Mouse (Mus musculus) embryonic facial prominence, embryonic 11.5 days (tissue): ENCODE measurements around the gene Ryr1. TPM values are rescaled to one million over a fixed set of nuclear protein-coding genes. Genes with fewer than 3 reads are reported as not detected.
"Not testable (repeated sequence)": the region's sequence is repeated elsewhere in the genome, so short reads cannot be mapped to it uniquely, and the experiment has no call there.

ENCODE experiments used
- ATAC-seq: fragments of 200-750 bp; cut with Nextera tagmentation; replicated peaks from 2 replicates; pipeline ENCODE4 v1.8.0; 2017; ENCODE audit warnings: low read depth; ENCODE audit not compliant: insufficient number of reproducible peaks, low FRiP score, low TSS enrichment
- DNase-seq: peaks from one replicate; pipeline ENCODE4 v3.0.0-alpha.2; 2015; ENCODE audit warnings: low spot score
- H3K27ac ChIP-seq: fragments of 300-500 bp; sonication (generic); replicated peaks from 2 replicates; pipeline ENCODE4 v1.5.1; 2014; ENCODE audit warnings: mild to moderate bottlenecking, low read depth, low read length, control low read depth
- H3K27me3 ChIP-seq: fragments of 300-500 bp; sonication (generic); 2 replicates; pipeline ENCODE4 v1.6.1; 2014; ENCODE audit warnings: mild to moderate bottlenecking, low read length, moderate library complexity, mixed read lengths; ENCODE audit not compliant: control insufficient read depth, insufficient read depth
- H3K36me3 ChIP-seq: fragments of 300-500 bp; sonication (generic); replicated peaks from 2 replicates; pipeline ENCODE4 v1.6.1; 2014; ENCODE audit warnings: low read depth, mild to moderate bottlenecking, low read length, moderate library complexity, mixed read lengths; ENCODE audit not compliant: control insufficient read depth, insufficient read depth
- H3K4me1 ChIP-seq: fragments of 300-500 bp; sonication (generic); 2 replicates; pipeline ENCODE4 v1.6.1; 2014; ENCODE audit warnings: low read length, mixed read lengths; ENCODE audit not compliant: control insufficient read depth, insufficient read depth
- H3K4me2 ChIP-seq: fragments of 300-500 bp; sonication (generic); 2 replicates; pipeline ENCODE4 v1.6.1; 2014; ENCODE audit warnings: low read depth, mild to moderate bottlenecking, control low read depth, low read length, moderate library complexity
- H3K4me3 ChIP-seq: fragments of 300-500 bp; sonication (generic); 2 replicates; pipeline ENCODE4 v1.5.1; 2014; ENCODE audit warnings: low read depth, low read length, control low read depth
- H3K9ac ChIP-seq: fragments of 300-500 bp; sonication (generic); replicated peaks from 2 replicates; pipeline ENCODE4 v1.6.1; 2014; ENCODE audit warnings: mild to moderate bottlenecking, control low read depth, low read length
- H3K9me3 ChIP-seq: fragments of 300-500 bp; sonication (generic); replicated peaks from 2 replicates; pipeline ENCODE4 v1.6.1; 2016; ENCODE audit warnings: mild to moderate bottlenecking, low read length, inconsistent platforms, mixed read lengths; ENCODE audit not compliant: control insufficient read depth
- WGBS: fragments of 180-500 bp; shearing (Covaris S2); extraction: QIAGEN DNeasy Blood & Tissue Kit; methylation state at CpG from one replicate; pipeline ENCODE4 v1.1.7; 2014; 5-methylcytosine and 5-hydroxymethylcytosine counted together
- polyA plus RNA-seq: library from polyadenylated mRNA; unstranded; fragments of >200 nt; fragmentation: Nextera tagmentation; extraction: Ambion mirVana; gene quantifications from 2 replicates; pipeline ENCODE4 v1.2.1, GENCODE M21; 2014

Ryr1 gene
- polyA plus RNA-seq, 1 experiment from 2014 or later, result 0.98 TPM

DNA sequence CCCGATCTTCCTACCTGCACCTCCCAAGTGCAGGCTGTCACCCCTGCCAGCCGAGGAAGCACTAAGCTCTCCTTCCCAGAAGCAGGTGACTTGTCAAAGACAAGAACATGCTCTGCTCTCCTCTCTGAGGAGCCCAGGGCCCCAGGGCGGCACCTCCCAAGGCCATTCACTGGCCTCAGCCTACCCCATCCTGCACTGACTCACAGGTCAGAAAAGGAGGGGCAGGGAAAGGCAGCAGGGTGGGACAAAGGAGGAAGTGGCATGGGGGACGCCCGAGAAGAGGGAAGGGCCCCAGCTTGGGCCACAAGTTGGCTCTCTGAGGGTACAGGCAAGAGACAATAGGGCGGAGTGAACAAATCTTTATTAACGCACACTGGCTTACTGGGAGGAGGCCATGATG, 153.9 kb downstream of the Ryr1 start:
- no peak for ATAC-seq
- WGBS, result 90% methylated on average over 7 of the region's 7 CpGs
- Histone ChIP-seq H3K27ac (no peak overlapping the region), H3K36me3 (0 out of 2 replicates have a peak, but pooled peaks cover 3% of the 10 kb centered on the region), H3K9ac (no peak overlapping the region), H3K4me3 (no peak overlapping the region), H3K4me1 (no peaks in the 10 kb centered on the region), H3K4me2 (no peak overlapping the region), H3K27me3 (no peaks in the 10 kb centered on the region), H3K9me3 (no peaks in the 10 kb centered on the region)
- DNase-seq, result no peak

DNA sequence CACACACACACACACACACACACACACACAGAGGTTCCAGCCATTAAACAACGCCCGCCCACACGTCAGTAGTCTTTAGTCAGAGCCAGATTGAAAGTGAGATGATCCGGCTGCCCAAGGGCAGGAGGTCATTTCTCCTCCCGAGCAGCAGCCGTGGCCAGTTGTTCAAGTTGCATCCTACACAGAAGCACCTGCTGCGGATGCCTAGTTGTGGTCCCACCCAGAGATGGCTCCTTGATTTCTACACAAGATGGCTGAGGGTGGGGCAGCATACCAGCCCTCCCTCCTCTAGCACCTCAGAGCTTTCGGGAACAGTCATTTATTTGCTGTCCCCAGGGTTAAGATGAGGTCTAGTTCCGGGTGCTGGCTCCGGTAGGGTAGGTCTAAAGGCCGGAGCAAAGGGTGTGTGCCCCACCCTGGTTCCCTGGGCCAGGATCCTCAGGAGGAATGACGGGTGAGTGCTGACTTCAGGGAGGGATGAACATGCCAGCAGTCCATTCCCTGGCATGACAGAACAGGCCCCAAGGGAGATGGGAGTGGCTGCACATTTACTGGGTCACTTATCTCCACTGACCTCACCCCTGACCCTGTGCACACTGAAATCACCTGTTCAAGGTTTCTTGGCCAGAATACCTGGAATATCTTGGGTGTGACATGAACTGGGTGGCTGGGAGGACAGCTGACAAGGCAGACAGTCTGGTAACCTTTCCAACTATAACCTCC, 155.1 kb downstream of the Ryr1 start:
- DNase-seq, result no peak
- no peak overlapping the region for H3K4me3 ChIP-seq
- no peaks in the 10 kb centered on the region for H3K27me3 ChIP-seq
- no peak overlapping the region for H3K9ac ChIP-seq
- no peak overlapping the region for H3K4me2 ChIP-seq
- no peaks in the 10 kb centered on the region for H3K4me1 ChIP-seq
- no peak overlapping the region for H3K27ac ChIP-seq
- H3K36me3 ChIP-seq, result 0 out of 2 replicates have a peak, but pooled peaks cover 3% of the 10 kb centered on the region
- H3K9me3 ChIP-seq, result no peaks in the 10 kb centered on the region
- no peak for ATAC-seq
- WGBS, result 74% methylated on average over 12 of the region's 12 CpGs

DNA sequence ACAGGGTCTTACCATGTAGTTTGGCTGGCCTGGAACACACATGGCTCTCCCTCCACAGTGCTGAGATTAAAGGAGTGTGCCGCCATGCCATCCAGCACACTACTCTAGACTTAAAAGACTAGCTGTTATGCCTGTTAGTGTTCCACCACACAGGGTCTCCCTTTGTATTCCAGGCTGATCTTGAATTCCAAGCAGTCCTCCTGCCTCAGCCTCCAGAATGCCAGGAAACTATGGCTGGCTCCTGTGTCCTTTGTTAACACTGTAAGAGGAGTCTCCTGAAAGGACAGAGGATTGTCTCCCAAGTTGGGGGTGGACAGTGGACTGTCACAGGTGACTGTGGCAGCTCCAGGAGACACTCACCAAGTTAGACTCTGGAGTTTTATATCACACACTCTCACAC, 155.7 kb downstream of the Ryr1 start:
- H3K9ac ChIP-seq, result no peak overlapping the region
- DNase-seq (no peak), ATAC-seq (no peak)
- no peaks in the 10 kb centered on the region for H3K4me1 ChIP-seq
- H3K9me3 ChIP-seq, result no peaks in the 10 kb centered on the region
- no peak overlapping the region for H3K4me2 ChIP-seq
- H3K4me3 ChIP-seq, result no peak overlapping the region
- no peaks in the 10 kb centered on the region for H3K27me3 ChIP-seq
- H3K36me3 ChIP-seq, result 0 out of 2 replicates have a peak, but pooled peaks cover 3% of the 10 kb centered on the region
- H3K27ac ChIP-seq, result no peak overlapping the region
- WGBS, result 87% methylated on average over 1 of the region's 1 CpGs

DNA sequence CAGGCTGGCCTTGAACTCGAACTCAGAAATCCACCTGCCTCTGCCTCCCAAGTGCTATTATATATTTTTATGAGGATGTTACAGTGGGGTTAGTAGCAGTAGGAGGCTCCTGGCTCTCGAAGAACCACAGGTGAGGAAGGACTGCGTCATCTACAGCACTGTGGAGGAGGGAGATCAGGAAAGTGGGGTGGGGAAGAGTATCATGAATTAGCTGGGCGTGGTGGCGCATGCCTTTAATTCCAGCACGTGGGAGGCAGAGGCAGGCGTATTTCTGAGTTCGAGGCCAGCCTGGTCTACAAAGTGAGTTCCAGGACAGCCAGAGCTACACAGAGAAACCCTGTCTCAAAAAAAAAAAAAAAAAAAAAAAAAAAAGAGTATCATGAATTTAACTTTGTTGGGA, 156.9 kb downstream of the Ryr1 start:
- H3K4me3 ChIP-seq, H3K27ac ChIP-seq, H3K4me1 ChIP-seq, DNase-seq, ATAC-seq, H3K27me3 ChIP-seq, H3K36me3 ChIP-seq, H3K9ac ChIP-seq, H3K4me2 ChIP-seq, H3K9me3 ChIP-seq: not testable (repeated sequence)
- 95% methylated on average over 8 of the region's 8 CpGs for WGBS

DNA sequence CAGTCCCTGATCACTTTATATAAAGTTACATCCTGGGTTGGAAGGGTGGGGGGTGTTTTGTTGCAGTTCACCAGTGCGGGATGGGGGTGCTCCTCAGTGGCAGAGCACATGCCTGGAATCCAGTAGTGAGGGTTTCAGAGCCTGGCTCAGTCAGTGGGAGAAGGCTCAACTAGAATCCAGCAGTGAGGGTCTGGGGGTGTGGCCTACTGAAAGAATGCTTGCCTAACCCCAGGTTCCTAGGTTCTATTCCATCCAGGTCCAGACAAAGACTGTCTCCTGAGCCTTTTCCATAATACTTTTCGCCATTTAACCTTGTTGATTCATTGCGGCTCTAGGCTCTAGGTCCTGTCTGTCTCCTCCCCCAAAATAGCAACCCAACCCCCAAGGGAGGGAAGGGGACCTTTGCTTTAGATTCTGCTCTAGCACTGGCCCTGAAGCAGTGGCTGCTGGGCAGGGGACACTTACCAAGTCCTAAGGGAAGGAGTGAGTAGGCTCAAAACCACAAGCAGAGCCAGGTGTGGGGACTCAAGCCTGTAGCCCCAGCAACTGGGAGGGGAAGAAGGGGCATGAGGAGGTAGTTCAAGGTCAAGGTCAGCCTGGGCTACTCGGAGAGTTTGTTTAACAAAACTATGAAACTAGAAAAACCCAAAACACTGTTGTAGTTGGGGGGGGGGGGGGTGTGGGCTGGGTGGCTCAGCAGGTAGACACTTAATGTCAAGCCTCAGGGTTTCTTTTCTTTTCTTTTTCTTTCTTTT, 158.1 kb downstream of the Ryr1 start:
- Histone ChIP-seq H3K4me1 (no peaks in the 10 kb centered on the region), H3K9ac (no peak overlapping the region), H3K9me3 (no peaks in the 10 kb centered on the region), H3K27ac (no peak overlapping the region), H3K4me2 (no peak overlapping the region), H3K27me3 (no peaks in the 10 kb centered on the region), H3K36me3 (no peaks in the 10 kb centered on the region), H3K4me3 (no peak overlapping the region)
- WGBS, result 58% methylated on average over 4 of the region's 4 CpGs
- ATAC-seq (no peak), DNase-seq (no peak)

DNA sequence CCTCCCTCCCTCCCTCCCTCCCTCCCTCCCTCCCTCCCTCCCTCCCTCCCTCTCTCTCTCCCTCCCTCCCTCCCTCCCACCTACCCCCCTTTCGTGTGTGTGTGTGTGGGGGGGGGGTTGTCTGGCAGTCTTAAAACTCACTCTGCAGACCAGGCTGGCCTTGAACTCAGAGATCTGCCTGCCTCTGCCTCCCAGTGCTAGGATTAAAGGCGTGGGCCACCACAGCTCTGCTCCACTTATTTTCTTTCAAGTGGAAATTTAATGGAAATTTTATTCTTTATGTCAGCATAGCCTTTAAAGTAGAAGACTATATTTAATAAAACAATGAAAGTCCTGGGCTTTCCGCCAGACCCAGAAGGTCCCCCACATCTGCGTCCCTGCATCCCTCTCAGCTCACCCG, 158.8 kb downstream of the Ryr1 start:
- H3K27ac ChIP-seq, result no peak overlapping the region
- H3K4me3 ChIP-seq, result no peak overlapping the region
- no peak overlapping the region for H3K4me2 ChIP-seq
- no peaks in the 10 kb centered on the region for H3K27me3 ChIP-seq
- no peaks in the 10 kb centered on the region for H3K4me1 ChIP-seq
- no peaks in the 10 kb centered on the region for H3K9me3 ChIP-seq
- no peaks in the 10 kb centered on the region for H3K36me3 ChIP-seq
- 89% methylated on average over 4 of the region's 5 CpGs for WGBS
- H3K9ac ChIP-seq, result no peak overlapping the region
- DNase-seq (no peak), ATAC-seq (no peak)

DNA sequence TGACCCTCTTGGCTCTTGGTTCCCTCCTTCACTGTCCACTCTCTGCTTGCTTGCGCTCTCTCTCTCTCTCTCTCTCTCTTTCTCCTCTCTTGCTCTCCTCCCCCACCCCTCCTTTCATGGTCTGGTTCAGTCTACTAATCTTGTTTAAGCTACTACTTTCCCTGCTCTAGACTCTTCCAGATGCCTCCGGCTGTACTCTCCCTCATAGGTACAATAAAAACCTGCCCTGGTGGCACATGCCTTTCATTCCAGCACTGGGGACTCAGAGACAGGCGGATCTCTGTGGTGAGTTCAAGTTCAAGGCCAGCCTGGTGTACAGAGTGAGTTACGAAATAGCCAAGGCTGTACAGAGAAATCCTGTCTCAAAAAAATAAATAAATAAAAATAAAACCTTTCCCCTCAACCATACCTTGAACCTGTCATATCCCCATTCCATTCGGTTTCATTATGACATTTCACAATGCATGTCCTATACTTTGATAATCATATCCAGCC, 159.6 kb downstream of the Ryr1 start:
- Histone ChIP-seq H3K4me2 (no peak overlapping the region), H3K9ac (no peak overlapping the region), H3K9me3 (no peaks in the 10 kb centered on the region), H3K27me3 (no peaks in the 10 kb centered on the region), H3K36me3 (no peaks in the 10 kb centered on the region), H3K27ac (no peak overlapping the region), H3K4me3 (no peak overlapping the region), H3K4me1 (no peaks in the 10 kb centered on the region)
- ATAC-seq (no peak), DNase-seq (no peak)
- 83% methylated on average over 5 of the region's 5 CpGs for WGBS

DNA sequence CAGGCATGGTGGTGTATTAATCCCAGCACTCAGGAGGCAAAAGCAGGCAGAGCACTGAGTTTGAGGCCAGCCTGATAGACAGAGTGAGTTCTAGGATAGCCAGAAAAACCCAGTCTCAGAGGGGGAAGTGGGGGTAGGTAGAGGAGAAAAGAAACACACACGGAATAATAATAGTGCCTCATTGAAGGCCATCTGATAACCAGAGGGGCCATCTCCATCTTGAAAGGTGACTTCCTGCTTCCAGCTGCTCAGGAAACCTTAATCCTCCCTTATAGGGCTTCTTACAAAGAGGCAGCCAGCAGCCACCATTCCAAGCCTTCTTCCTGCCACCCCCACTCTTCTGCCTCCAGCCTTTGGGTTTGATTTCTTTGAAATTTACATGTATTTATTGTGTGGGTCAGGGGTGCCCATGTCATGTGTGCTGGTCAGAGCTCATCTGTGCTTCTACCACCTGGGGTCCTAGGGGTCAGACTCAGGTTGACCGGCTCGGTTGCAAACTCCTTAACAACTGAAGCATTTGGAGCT, 161.5 kb downstream of the Ryr1 start:
- Histone ChIP-seq H3K4me3 (no peak overlapping the region), H3K27me3 (no peaks in the 10 kb centered on the region), H3K27ac (no peak overlapping the region), H3K4me1 (peaks cover 8% of the 10 kb centered on the region), H3K9me3 (no peaks in the 10 kb centered on the region), H3K9ac (0 out of 2 replicates have a peak overlapping the region, but pooled peaks have one; percentile 6), H3K4me2 (no peak overlapping the region), H3K36me3 (no peaks in the 10 kb centered on the region)
- DNase-seq (no peak), ATAC-seq (no peak)
- WGBS, result 77% methylated on average over 3 of the region's 3 CpGs
